Mouse (Mus musculus): Measurements from ENCODE around the gene Zfp341. TPM values are rescaled to one million over a fixed set of nuclear protein-coding genes. Genes with fewer than 3 reads are reported as not detected.

Zfp341 gene
- polyA plus RNA-seq, 1 experiment = 2.6 TPM

- 80% methylated on average over 11 of the region's 11 CpGs for WGBS
- Histone ChIP-seq H3K27ac (ENCODE audit: control insufficient read depth, insufficient read depth, low read depth, low read length, poor library complexity) (no peak overlapping the region), H3K4me3 (replicated peaks; ENCODE audit: control insufficient read depth, low read depth, low read length) (no peak overlapping the region), H3K4me1 (ENCODE audit: control insufficient read depth, insufficient read depth, low read length) (no peaks in the 10 kb centered on the region)
- TF ChIP-seq CTCF (IDR thresholded peaks at IDR 0.05; ENCODE audit: control insufficient read depth, insufficient read depth, low read length) (no peak), POLR2A (IDR thresholded peaks at IDR 0.05; ENCODE audit: borderline replicate concordance, control insufficient read depth, low read depth, low read length) (no peak)
Measured at GRCm38 (mm10) chr2:154693186-154693940, 80.3 kb downstream of the Zfp341 start.

- Histone ChIP-seq H3K27ac (ENCODE audit: control insufficient read depth, insufficient read depth, low read depth, low read length, poor library complexity) (no peak overlapping the region), H3K4me1 (ENCODE audit: control insufficient read depth, insufficient read depth, low read length) (no peaks in the 10 kb centered on the region), H3K4me3 (replicated peaks; ENCODE audit: control insufficient read depth, low read depth, low read length) (no peak overlapping the region)
- WGBS = 85% methylated on average over 12 of the region's 12 CpGs
- TF ChIP-seq CTCF (IDR thresholded peaks at IDR 0.05; ENCODE audit: control insufficient read depth, insufficient read depth, low read length) (no peak), POLR2A (IDR thresholded peaks at IDR 0.05; ENCODE audit: borderline replicate concordance, control insufficient read depth, low read depth, low read length) (no peak)
Measured at GRCm38 (mm10) chr2:154693941-154694256, 80.8 kb downstream of the Zfp341 start.

GRCm38 (mm10) chr2:154695690-154696089 is 82.6 kb downstream of the Zfp341 start:
- no peak overlapping the region for H3K27ac ChIP-seq (ENCODE audit: control insufficient read depth, insufficient read depth, low read depth, low read length, poor library complexity)
- no peaks in the 10 kb centered on the region; the same call in 1 of the 2 replicates for H3K4me1 ChIP-seq (ENCODE audit: control insufficient read depth, insufficient read depth, low read length)
- WGBS = 83% methylated on average over 8 of the region's 8 CpGs

More at GRCm38 (mm10) chr2:154695690-154696089, 82.6 kb downstream of the Zfp341 start:
- H3K4me3 ChIP-seq (replicated peaks; ENCODE audit: control insufficient read depth, low read depth, low read length) = no peak overlapping the region
- TF ChIP-seq POLR2A (IDR thresholded peaks at IDR 0.05; ENCODE audit: borderline replicate concordance, control insufficient read depth, low read depth, low read length) (no peak), CTCF (IDR thresholded peaks at IDR 0.05; ENCODE audit: control insufficient read depth, insufficient read depth, low read length) (no peak)

Other genes with a start within 250 kb of the Zfp341 start
- gene Cdk5rap1, start 240.3 kb upstream of the Zfp341 start, polyA plus RNA-seq (2011; ENCODE audit: insufficient read depth, insufficient read length, low replicate concordance, missing spikeins) = 4.4 and 16.3 TPM in 2 replicates
- gene Snta1, start 205.2 kb upstream of the Zfp341 start, polyA plus RNA-seq (2011; ENCODE audit: insufficient read depth, insufficient read length, low replicate concordance, missing spikeins) = 3.3 and 3.6 TPM in 2 replicates
- 6.7 and 16.4 TPM in 2 replicates for gene Cbfa2t2, start 176.8 kb upstream of the Zfp341 start, polyA plus RNA-seq (2011; ENCODE audit: insufficient read depth, insufficient read length, low replicate concordance, missing spikeins)
- gene 1700003F12Rik, start 66.2 kb upstream of the Zfp341 start, polyA plus RNA-seq (2011; ENCODE audit: insufficient read depth, insufficient read length, low replicate concordance, missing spikeins) = not detected in 2 replicates
- gene Actl10, start 61.5 kb upstream of the Zfp341 start, polyA plus RNA-seq (2011; ENCODE audit: insufficient read depth, insufficient read length, low replicate concordance, missing spikeins) = not detected in 2 replicates
- gene Necab3, start 54.4 kb upstream of the Zfp341 start, polyA plus RNA-seq (2011; ENCODE audit: insufficient read depth, insufficient read length, low replicate concordance, missing spikeins) = 3.5 and 5.3 TPM in 2 replicates
- 49.6 and 63.0 TPM in 2 replicates for gene E2f1, start 43.4 kb upstream of the Zfp341 start, polyA plus RNA-seq (2011; ENCODE audit: insufficient read depth, insufficient read length, low replicate concordance, missing spikeins)
- gene Pxmp4, start 9.6 kb upstream of the Zfp341 start, polyA plus RNA-seq (2011; ENCODE audit: insufficient read depth, insufficient read length, low replicate concordance, missing spikeins) = 11.3 and 12.1 TPM in 2 replicates
- not detected in 2 replicates for gene 4930519P11Rik, start 140 bp downstream of the Zfp341 start, polyA plus RNA-seq (2011; ENCODE audit: insufficient read depth, insufficient read length, low replicate concordance, missing spikeins)
- gene Chmp4b, start 38.4 kb downstream of the Zfp341 start, polyA plus RNA-seq (2011; ENCODE audit: insufficient read depth, insufficient read length, low replicate concordance, missing spikeins) = 132 and 162 TPM in 2 replicates
- not detected in 2 replicates for gene Gm14214, start 156.7 kb downstream of the Zfp341 start, polyA plus RNA-seq (2011; ENCODE audit: insufficient read depth, insufficient read length, low replicate concordance, missing spikeins)
- 97.9 and 104 TPM in 2 replicates for gene Raly, start 177.8 kb downstream of the Zfp341 start, polyA plus RNA-seq (2011; ENCODE audit: insufficient read depth, insufficient read length, low replicate concordance, missing spikeins)
- not detected in 2 replicates for gene a, start 178.1 kb downstream of the Zfp341 start, polyA plus RNA-seq (2011; ENCODE audit: insufficient read depth, insufficient read length, low replicate concordance, missing spikeins)

All from bone marrow, adult 2 months (tissue).